ENCODE assay signal across 8 mouse cellular contexts in the genomic region with DNA sequence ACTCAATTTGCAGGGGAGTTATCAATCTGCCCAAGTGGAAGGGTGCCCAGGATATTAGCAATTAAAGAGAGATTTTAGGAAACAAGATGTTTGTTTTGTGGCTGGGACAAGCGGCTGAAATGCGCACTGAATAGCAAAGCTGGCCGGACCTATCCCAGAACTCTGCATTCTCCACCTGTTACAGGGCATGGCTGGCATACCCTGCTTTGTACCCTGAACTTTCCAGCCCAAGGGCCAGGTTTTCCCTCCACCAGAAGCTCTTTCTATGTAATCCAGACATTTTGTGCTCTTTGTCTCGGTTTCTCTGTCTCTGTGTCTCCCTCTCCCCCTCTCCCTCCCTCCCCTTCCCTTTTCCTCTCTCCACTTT. TPM values are rescaled to one million over a fixed set of nuclear protein-coding genes. Genes with fewer than 3 reads are reported as not detected.
DNase-seq lines count a peak whose midpoint lies in the region; ATAC-seq and TF ChIP-seq lines count a peak whose summit lies in the region.

No protein-coding gene starts in this region.

- H3K4me1 ChIP-seq in lung, embryonic 14.5 days (ENCODE audit: insufficient read depth) = no peaks in the 10 kb centered on the region
- H3K4me1 ChIP-seq in embryonic fibroblast, embryonic 13.5 days (ENCODE audit: control insufficient read depth, insufficient read depth, low read length) = peaks cover 5% of the 10 kb centered on the region; the same call in 1 of the 2 replicates
- H3K4me1 ChIP-seq in limb, embryonic 12.5 days (replicated peaks) = peaks cover 16% of the 10 kb centered on the region
- peaks cover 7% of the 10 kb centered on the region for H3K4me1 ChIP-seq in olfactory bulb, adult 2 months (ENCODE audit: control insufficient read depth, insufficient read depth, low read length)

- peak overlapping the region; percentile 73 for H3K4me2 ChIP-seq in lung, embryonic 14.5 days
- H3K4me2 ChIP-seq in limb, embryonic 12.5 days = peak overlapping the region; percentile 72

- TF ChIP-seq POLR2A in embryonic fibroblast, embryonic 13.5 days (IDR thresholded peaks at IDR 0.05; ENCODE audit: low read depth, low read length) = no peak
- no peak for TF ChIP-seq POLR2A in olfactory bulb, adult 2 months (IDR thresholded peaks at IDR 0.05; ENCODE audit: insufficient read depth, low read depth, low read length)

- peak overlapping the region; percentile 48 for H3K4me3 ChIP-seq in lung, embryonic 14.5 days (ENCODE audit: low read depth, low read length)
- H3K4me3 ChIP-seq in embryonic fibroblast, embryonic 13.5 days (ENCODE audit: insufficient read depth, low read length) = peak overlapping the region; percentile 75
- H3K4me3 ChIP-seq in limb, embryonic 12.5 days (replicated peaks) = peak overlapping the region; percentile 50
- peak overlapping the region; percentile 53 for H3K4me3 ChIP-seq in olfactory bulb, adult 2 months (ENCODE audit: insufficient read depth, low read depth, low read length)

- no peak for DNase-seq in lung, embryonic 14.5 days
- no peak for DNase-seq in lung, postnatal 14 days
- no peak for DNase-seq in cerebellum, postnatal 10 days
- no peak for DNase-seq in thymus, postnatal 36 days
- DNase-seq in cerebellum, adult 18-20 months = no peak

- H3K27me3 ChIP-seq in lung, embryonic 14.5 days (ENCODE audit: insufficient read depth, low read length) = no peaks in the 10 kb centered on the region
- no peaks in the 10 kb centered on the region for H3K27me3 ChIP-seq in limb, embryonic 12.5 days

- H3K36me3 ChIP-seq in lung, embryonic 14.5 days (ENCODE audit: insufficient read depth) = no peaks in the 10 kb centered on the region
- H3K36me3 ChIP-seq in limb, embryonic 12.5 days = no peaks in the 10 kb centered on the region

- no peaks in the 10 kb centered on the region for H3K9me3 ChIP-seq in lung, embryonic 14.5 days (ENCODE audit: low read depth, low read length)
- no peaks in the 10 kb centered on the region for H3K9me3 ChIP-seq in limb, embryonic 12.5 days

- H3K9ac ChIP-seq in lung, embryonic 14.5 days = peak overlapping the region; percentile 48
- H3K9ac ChIP-seq in limb, embryonic 12.5 days (replicated peaks) = peak overlapping the region; percentile 54

- peak overlapping the region; percentile 61 for H3K27ac ChIP-seq in lung, embryonic 14.5 days (ENCODE audit: low read depth)
- no peak overlapping the region for H3K27ac ChIP-seq in embryonic fibroblast, embryonic 13.5 days (ENCODE audit: insufficient read depth, low read length)
- H3K27ac ChIP-seq in limb, embryonic 12.5 days = peak overlapping the region; percentile 35; the same call in 1 of the 2 replicates
- H3K27ac ChIP-seq in olfactory bulb, adult 2 months (ENCODE audit: insufficient read depth, low read depth, low read length) = peak overlapping the region; percentile 49; the same call in 1 of the 2 replicates

- WGBS in lung, embryonic 14.5 days = 3% methylated on average over 4 of the region's 4 CpGs
- WGBS in limb, embryonic 12.5 days = 5% methylated on average over 4 of the region's 4 CpGs
- 2% methylated on average over 4 of the region's 4 CpGs for WGBS in olfactory bulb, adult 2 months

- no peak for TF ChIP-seq CTCF in lung, embryonic 14.5 days (IDR thresholded peaks at IDR 0.05; ENCODE audit: low read depth)
- no peak for TF ChIP-seq CTCF in embryonic fibroblast, embryonic 13.5 days (IDR thresholded peaks at IDR 0.05; ENCODE audit: borderline replicate concordance, insufficient read depth, low read length)
- TF ChIP-seq CTCF in olfactory bulb, adult 2 months (IDR thresholded peaks at IDR 0.05; ENCODE audit: insufficient read depth, low read depth, low read length) = no peak

- ATAC-seq in lung, embryonic 14.5 days (ENCODE audit: insufficient read depth) = peak; percentile 8; the same call in 1 of the 2 replicates
- no peak for ATAC-seq in limb, embryonic 12.5 days (ENCODE audit: insufficient number of reproducible peaks, insufficient read depth, low FRiP score, low TSS enrichment, low read depth)

RNA-seq across cellular contexts. Expression of gene Gm35315, which starts 0.6 kb away (rescaled TPM):
- 1.9 and 2.2 TPM in 2 replicates for polyA plus RNA-seq in lung, embryonic 14.5 days (2014; fragmentation: Nextera tagmentation; extraction: Ambion mirVana)
- polyA plus RNA-seq in embryonic fibroblast, embryonic 13.5 days (2011; ENCODE audit: insufficient read length, low read depth, missing spikeins) = 1.4 and 1.9 TPM in 2 replicates
- 1.1 and 1.7 TPM in 2 replicates for polyA plus RNA-seq in limb, embryonic 12.5 days (2016; fragmentation: Nextera tagmentation; extraction: Ambion mirVana)
- not detected in 2 replicates for polyA plus RNA-seq in olfactory bulb, adult 2 months (2012; ENCODE audit: insufficient read depth, insufficient read length, low replicate concordance, missing spikeins)

RNA-seq across cellular contexts. Expression of gene Plcxd1, which starts 4.9 kb away (rescaled TPM):
- 2.2 TPM in 2 replicates for polyA plus RNA-seq in lung, embryonic 14.5 days (2014; fragmentation: Nextera tagmentation; extraction: Ambion mirVana)
- 0.28 and 0.87 TPM in 2 replicates for polyA plus RNA-seq in embryonic fibroblast, embryonic 13.5 days (2011; ENCODE audit: insufficient read length, low read depth, missing spikeins)
- polyA plus RNA-seq in limb, embryonic 12.5 days (2016; fragmentation: Nextera tagmentation; extraction: Ambion mirVana) = 1.8 and 2.0 TPM in 2 replicates
- polyA plus RNA-seq in olfactory bulb, adult 2 months (2012; ENCODE audit: insufficient read depth, insufficient read length, low replicate concordance, missing spikeins) = not detected in 2 replicates

RNA-seq across cellular contexts. Expression of gene Gtpbp6, which starts 13.2 kb away (rescaled TPM):
- polyA plus RNA-seq in lung, embryonic 14.5 days (2014; fragmentation: Nextera tagmentation; extraction: Ambion mirVana) = 26.2 and 29.8 TPM in 2 replicates
- polyA plus RNA-seq in embryonic fibroblast, embryonic 13.5 days (2011; ENCODE audit: insufficient read length, low read depth, missing spikeins) = 21.4 and 24.7 TPM in 2 replicates
- 41.7 and 42.5 TPM in 2 replicates for polyA plus RNA-seq in limb, embryonic 12.5 days (2016; fragmentation: Nextera tagmentation; extraction: Ambion mirVana)
- polyA plus RNA-seq in olfactory bulb, adult 2 months (2012; ENCODE audit: insufficient read depth, insufficient read length, low replicate concordance, missing spikeins) = not detected in 2 replicates

RNA-seq across cellular contexts. Expression of gene Zfp605, which starts 15.1 kb away (rescaled TPM):
- 3.3 and 3.8 TPM in 2 replicates for polyA plus RNA-seq in lung, embryonic 14.5 days (2014; fragmentation: Nextera tagmentation; extraction: Ambion mirVana)
- polyA plus RNA-seq in embryonic fibroblast, embryonic 13.5 days (2011; ENCODE audit: insufficient read length, low read depth, missing spikeins) = 8.3 and 9.4 TPM in 2 replicates
- polyA plus RNA-seq in limb, embryonic 12.5 days (2016; fragmentation: Nextera tagmentation; extraction: Ambion mirVana) = 5.0 and 5.1 TPM in 2 replicates
- polyA plus RNA-seq in olfactory bulb, adult 2 months (2012; ENCODE audit: insufficient read depth, insufficient read length, low replicate concordance, missing spikeins) = not detected in 2 replicates

RNA-seq across cellular contexts. Expression of gene Gm17655, which starts 22.5 kb away (rescaled TPM):
- polyA plus RNA-seq in lung, embryonic 14.5 days (2014; fragmentation: Nextera tagmentation; extraction: Ambion mirVana) = 3.3 and 7.2 TPM in 2 replicates
- polyA plus RNA-seq in embryonic fibroblast, embryonic 13.5 days (2011; ENCODE audit: insufficient read length, low read depth, missing spikeins) = 6.5 and 6.8 TPM in 2 replicates
- 4.3 and 6.0 TPM in 2 replicates for polyA plus RNA-seq in limb, embryonic 12.5 days (2016; fragmentation: Nextera tagmentation; extraction: Ambion mirVana)
- not detected in 2 replicates for polyA plus RNA-seq in olfactory bulb, adult 2 months (2012; ENCODE audit: insufficient read depth, insufficient read length, low replicate concordance, missing spikeins)

Comparison
In these comparisons a context has a peak if more than half of its experiments do, and no peak if none do; other contexts are left out.
1. RNA of gene Gtpbp6, which starts 13.2 kb away (polyA plus RNA-seq): 41.7 to 42.5 TPM in limb, embryonic 12.5 days, 26.2 to 29.8 TPM in lung, embryonic 14.5 days and 21.4 to 24.7 TPM in embryonic fibroblast, embryonic 13.5 days; not detected in olfactory bulb, adult 2 months; every median in the first group is over 10 times any median in the second.
2. Peak in every context shown above with its lines, with median percentiles within 50 percentile points of each other: H3K4me3 ChIP-seq.